14 mouse cellular contexts compared by ENCODE assay signal in genomic region chr4:41630196-41630595, GRCm38 (mm10). TPM values are rescaled to one million over a fixed set of nuclear protein-coding genes. Genes with fewer than 3 reads are reported as not detected.
A peak's percentile ranks its signal among the peaks of the same experiment; 100 is the strongest.
DNase-seq lines count a peak whose midpoint lies in the region; ATAC-seq and TF ChIP-seq lines count a peak whose summit lies in the region.
"Had no signal": no experiment of that assay in that cellular context is flagged by ENCODE, and none has a peak within 500 bp of the region (broad histone marks: within the 10 kb centered on the region; RNA-seq: fewer than 3 reads in every experiment).

No protein-coding gene starts in this region.

- no peaks in the 10 kb centered on the region for H3K36me3 ChIP-seq in hindbrain, embryonic 11.5 days (ENCODE audit: control insufficient read depth, insufficient read depth, low read length)
- no peaks in the 10 kb centered on the region for H3K36me3 ChIP-seq in hindbrain, postnatal 0 days (ENCODE audit: insufficient read depth, low read length)
- H3K36me3 ChIP-seq in intestine, embryonic 16.5 days (ENCODE audit: control insufficient read depth, insufficient read depth, low read length): no peaks in the 10 kb centered on the region
- no peaks in the 10 kb centered on the region for H3K36me3 ChIP-seq in liver, embryonic 14.5 days (replicated peaks; ENCODE audit: control insufficient read depth, insufficient read depth, low read depth)
- H3K36me3 ChIP-seq in midbrain, embryonic 14.5 days (ENCODE audit: control insufficient read depth, insufficient read depth, low read length): no peaks in the 10 kb centered on the region
- H3K36me3 ChIP-seq: heart, embryonic 12.5 days; hindbrain, embryonic 15.5 days; limb, embryonic 13.5 days had no signal

- no peak for ATAC-seq in hindbrain, embryonic 11.5 days (ENCODE audit: low FRiP score)
- ATAC-seq in hindbrain, postnatal 0 days: no peak
- ATAC-seq in intestine, embryonic 16.5 days: peak; percentile 59
- ATAC-seq in liver, embryonic 14.5 days (ENCODE audit: insufficient read depth): peak; percentile 70
- ATAC-seq in midbrain, embryonic 14.5 days (ENCODE audit: low FRiP score, low TSS enrichment): no peak

- H3K9ac ChIP-seq in hindbrain, embryonic 11.5 days (ENCODE audit: low read depth, low read length): no peak overlapping the region
- H3K9ac ChIP-seq in hindbrain, postnatal 0 days (replicated peaks; ENCODE audit: low read length): no peak overlapping the region
- no peak overlapping the region for H3K9ac ChIP-seq in intestine, embryonic 16.5 days (ENCODE audit: low read depth, low read length)
- H3K9ac ChIP-seq in liver, embryonic 14.5 days (replicated peaks): no peak overlapping the region
- no peak overlapping the region for H3K9ac ChIP-seq in midbrain, embryonic 14.5 days (replicated peaks; ENCODE audit: low read length)
- H3K9ac ChIP-seq: heart, embryonic 12.5 days; hindbrain, embryonic 15.5 days; limb, embryonic 13.5 days had no signal

- H3K9me3 ChIP-seq in hindbrain, embryonic 11.5 days (ENCODE audit: control insufficient read depth, low read length): no peaks in the 10 kb centered on the region
- H3K9me3 ChIP-seq in hindbrain, postnatal 0 days (ENCODE audit: low read length): no peaks in the 10 kb centered on the region
- H3K9me3 ChIP-seq in intestine, embryonic 16.5 days (ENCODE audit: control insufficient read depth, low read length): no peaks in the 10 kb centered on the region
- no peaks in the 10 kb centered on the region for H3K9me3 ChIP-seq in liver, embryonic 14.5 days (ENCODE audit: control insufficient read depth, low read length)
- H3K9me3 ChIP-seq in midbrain, embryonic 14.5 days (ENCODE audit: control insufficient read depth, low read length): no peaks in the 10 kb centered on the region
- H3K9me3 ChIP-seq: heart, embryonic 12.5 days; hindbrain, embryonic 15.5 days; limb, embryonic 13.5 days had no signal

- DNase-seq in hindbrain, embryonic 11.5 days (ENCODE audit: low spot score): no peak
- no peak for DNase-seq in hindbrain, postnatal 0 days (ENCODE audit: low spot score)
- DNase-seq in liver, embryonic 14.5 days (ENCODE audit: low read depth in 3 of 3, low spot score in 3 of 3): peak in 2 of 3 experiments; percentile 17 to 24
- DNase-seq in midbrain, embryonic 14.5 days: no peak
- DNase-seq in spleen, adult 18-20 months: no peak
- no peak for DNase-seq in left cerebral cortex, postnatal 4 days
- DNase-seq in cerebellum, adult 2 months: no peak
- DNase-seq: cerebellum, adult 18-20 months; kidney, postnatal 14 days; right cerebral cortex, postnatal 25 days had no signal

- TF ChIP-seq CTCF in hindbrain, postnatal 0 days (IDR thresholded peaks at IDR 0.05; ENCODE audit: low read depth): no peak
- no peak for TF ChIP-seq CTCF in liver, embryonic 14.5 days (IDR thresholded peaks at IDR 0.05; ENCODE audit: low read depth)
- TF ChIP-seq CTCF in cerebellum, adult 2 months (IDR thresholded peaks at IDR 0.05; ENCODE audit: borderline replicate concordance, insufficient read depth, low read depth, low read length): no peak

- no peaks in the 10 kb centered on the region for H3K27me3 ChIP-seq in hindbrain, embryonic 11.5 days (ENCODE audit: control insufficient read depth, insufficient read depth, low read length)
- no peaks in the 10 kb centered on the region for H3K27me3 ChIP-seq in hindbrain, postnatal 0 days (ENCODE audit: insufficient read depth, low read length)
- H3K27me3 ChIP-seq in intestine, embryonic 16.5 days (replicated peaks; ENCODE audit: control insufficient read depth, insufficient read depth, low read length): no peaks in the 10 kb centered on the region
- no peaks in the 10 kb centered on the region; the same call in 1 of the 2 replicates for H3K27me3 ChIP-seq in liver, embryonic 14.5 days (ENCODE audit: control insufficient read depth, insufficient read depth, low read length)
- no peaks in the 10 kb centered on the region for H3K27me3 ChIP-seq in midbrain, embryonic 14.5 days (ENCODE audit: control insufficient read depth, insufficient read depth, low read length)
- H3K27me3 ChIP-seq in cerebellum, adult 2 months (ENCODE audit: control insufficient read depth, insufficient read depth, low read length): no peaks in the 10 kb centered on the region
- H3K27me3 ChIP-seq: hindbrain, embryonic 15.5 days had no signal

- TF ChIP-seq POLR2A in cerebellum, adult 2 months (IDR thresholded peaks at IDR 0.05; ENCODE audit: borderline replicate concordance, insufficient read depth, low read length): no peak

- no peak overlapping the region for H3K4me3 ChIP-seq in hindbrain, embryonic 11.5 days (ENCODE audit: low read depth, low read length)
- no peak overlapping the region for H3K4me3 ChIP-seq in hindbrain, postnatal 0 days (ENCODE audit: low read length)
- no peak overlapping the region for H3K4me3 ChIP-seq in intestine, embryonic 16.5 days (ENCODE audit: low read length)
- no peak overlapping the region for H3K4me3 ChIP-seq in liver, embryonic 14.5 days (ENCODE audit: insufficient read depth in 1 of 2, low read depth in 2 of 2, low read length in 2 of 2)
- H3K4me3 ChIP-seq in midbrain, embryonic 14.5 days (replicated peaks; ENCODE audit: low read depth, low read length): no peak overlapping the region
- no peak overlapping the region for H3K4me3 ChIP-seq in cerebellum, adult 2 months (replicated peaks; ENCODE audit: insufficient read depth, low read depth, low read length)
- H3K4me3 ChIP-seq: heart, embryonic 12.5 days; hindbrain, embryonic 15.5 days; limb, embryonic 13.5 days had no signal

- WGBS in hindbrain, embryonic 11.5 days: 26% methylated on average over 6 of the region's 6 CpGs
- 42% methylated on average over 6 of the region's 6 CpGs for WGBS in hindbrain, postnatal 0 days
- 18% methylated on average over 6 of the region's 6 CpGs for WGBS in intestine, embryonic 16.5 days
- WGBS in liver, embryonic 14.5 days (ENCODE audit: insufficient replicate concordance): 44% methylated on average over 6 of the region's 6 CpGs
- WGBS in midbrain, embryonic 14.5 days: 25% methylated on average over 6 of the region's 6 CpGs
- WGBS in cerebellum, adult 2 months: 91% methylated on average over 6 of the region's 6 CpGs

- no peak for TF ChIP-seq EP300 in liver, embryonic 14.5 days (IDR thresholded peaks at IDR 0.05; ENCODE audit: low read depth)

- H3K4me1 ChIP-seq in hindbrain, embryonic 11.5 days (replicated peaks; ENCODE audit: control insufficient read depth, insufficient read depth, low read length): peaks cover 37% of the 10 kb centered on the region
- H3K4me1 ChIP-seq in hindbrain, postnatal 0 days (ENCODE audit: insufficient read depth, low read length): peaks cover 28% of the 10 kb centered on the region
- peaks cover 16% of the 10 kb centered on the region for H3K4me1 ChIP-seq in intestine, embryonic 16.5 days (ENCODE audit: control insufficient read depth, insufficient read depth, low read length)
- peaks cover 0 to 7% of the 10 kb centered on the region in 2 experiments; a peak in 1 of 4 replicates for H3K4me1 ChIP-seq in liver, embryonic 14.5 days (replicated peaks; ENCODE audit: control insufficient read depth in 2 of 2, insufficient read depth in 2 of 2, low read length in 1 of 2)
- peaks cover 65% of the 10 kb centered on the region for H3K4me1 ChIP-seq in midbrain, embryonic 14.5 days (ENCODE audit: control insufficient read depth, insufficient read depth, low read length)
- H3K4me1 ChIP-seq in cerebellum, adult 2 months (ENCODE audit: control insufficient read depth, insufficient read depth, low read length): peaks cover 28% of the 10 kb centered on the region

- H3K4me2 ChIP-seq in hindbrain, embryonic 11.5 days (replicated peaks; ENCODE audit: low read depth, low read length): no peak overlapping the region
- H3K4me2 ChIP-seq in hindbrain, postnatal 0 days (ENCODE audit: low read depth, low read length): no peak overlapping the region
- no peak overlapping the region for H3K4me2 ChIP-seq in intestine, embryonic 16.5 days (ENCODE audit: low read depth, low read length)
- H3K4me2 ChIP-seq in liver, embryonic 14.5 days (ENCODE audit: low read depth): 0 out of 2 replicates have a peak overlapping the region, but pooled peaks have one; percentile 2
- no peak overlapping the region for H3K4me2 ChIP-seq in midbrain, embryonic 14.5 days (ENCODE audit: low read length)
- H3K4me2 ChIP-seq: heart, embryonic 12.5 days; hindbrain, embryonic 15.5 days; limb, embryonic 13.5 days had no signal

- 0 out of 2 replicates have a peak overlapping the region, but pooled peaks have one; percentile 25 for H3K27ac ChIP-seq in hindbrain, embryonic 11.5 days (ENCODE audit: low read depth, low read length)
- no peak overlapping the region for H3K27ac ChIP-seq in hindbrain, postnatal 0 days
- H3K27ac ChIP-seq in intestine, embryonic 16.5 days (ENCODE audit: low read length): peak overlapping the region; percentile 53
- H3K27ac ChIP-seq in liver, embryonic 14.5 days: no peak overlapping the region
- H3K27ac ChIP-seq in midbrain, embryonic 14.5 days (replicated peaks; ENCODE audit: low read depth, low read length): 0 out of 2 replicates have a peak overlapping the region, but pooled peaks have one; percentile 32
- no peak overlapping the region for H3K27ac ChIP-seq in cerebellum, adult 2 months (ENCODE audit: insufficient read depth, low read length)
- H3K27ac ChIP-seq: limb, embryonic 13.5 days had no signal

- intact Hi-C loops in left cerebral cortex, postnatal 4 days (cut with DNase I): no loop called here

RNA-seq across cellular contexts. Expression of gene Enho, which starts 9.9 kb away (rescaled TPM):
- polyA plus RNA-seq in hindbrain, embryonic 11.5 days (2014; fragmentation: Nextera tagmentation; extraction: Ambion mirVana): 42.4 and 42.7 TPM in 2 replicates
- total RNA-seq in hindbrain, postnatal 0 days (2014; rRNA removed): 179 and 205 TPM in 2 replicates
- 139 and 141 TPM in 2 replicates for polyA plus RNA-seq in hindbrain, postnatal 0 days (2015; fragmentation: Nextera tagmentation; extraction: Ambion mirVana)
- 7.6 and 8.7 TPM in 2 replicates for polyA plus RNA-seq in intestine, embryonic 16.5 days (2015; fragmentation: Nextera tagmentation; extraction: Ambion mirVana)
- 1.2 and 1.5 TPM in 2 replicates for polyA plus RNA-seq in liver, embryonic 14.5 days (2012; rRNA removed)
- 1.7 and 1.8 TPM in 2 replicates for polyA plus RNA-seq in liver, embryonic 14.5 days (2014; fragmentation: Nextera tagmentation; extraction: Ambion mirVana)
- polyA plus RNA-seq in midbrain, embryonic 14.5 days (2014; fragmentation: Nextera tagmentation; extraction: Ambion mirVana): 121 and 154 TPM in 2 replicates
- 10 to 100 TPM; 70.3 to 78.4 TPM for total RNA-seq in left cerebral cortex, postnatal 4 days (2021)
- polyA plus RNA-seq in cerebellum, adult 2 months (2012; rRNA removed): 168 and 174 TPM in 2 replicates

Comparison
In these comparisons a context has a peak if more than half of its experiments do, and no peak if none do; other contexts are left out.
1. H3K27ac ChIP-seq: peak in hindbrain, embryonic 11.5 days (single experiment), intestine, embryonic 16.5 days (single experiment) and midbrain, embryonic 14.5 days (single experiment); none in hindbrain, postnatal 0 days (single experiment), liver, embryonic 14.5 days (single experiment) and cerebellum, adult 2 months (single experiment).
2. ATAC-seq: peak in intestine, embryonic 16.5 days (single experiment) and liver, embryonic 14.5 days (single experiment); none in hindbrain, embryonic 11.5 days (single experiment), hindbrain, postnatal 0 days (single experiment) and midbrain, embryonic 14.5 days (single experiment).
3. DNase-seq: peak in liver, embryonic 14.5 days (2 of 3); none in hindbrain, embryonic 11.5 days (single experiment), hindbrain, postnatal 0 days (single experiment), midbrain, embryonic 14.5 days (single experiment), spleen, adult 18-20 months (0 of 2), left cerebral cortex, postnatal 4 days (single experiment) and cerebellum, adult 2 months (0 of 2).